Mouse (Mus musculus) liver, embryonic 11.5 days (tissue): ENCODE measurements around the gene Gpr21. TPM values are rescaled to one million over a fixed set of nuclear protein-coding genes. Genes with fewer than 3 reads are reported as not detected.
"Not testable (repeated sequence)": the region's sequence is repeated elsewhere in the genome, so short reads cannot be mapped to it uniquely, and the experiment has no call there.

Experiments used
- ATAC-seq: fragments of 200-750 bp; cut with Nextera tagmentation; replicated peaks from 2 replicates; pipeline ENCODE4 v1.8.0; 2017; ENCODE audit warnings: moderate number of reproducible peaks, mild to moderate bottlenecking, moderate TSS enrichment, moderate library complexity; ENCODE audit not compliant: low FRiP score
- DNase-seq: peaks from one replicate; pipeline ENCODE4 v3.0.0-alpha.2; 2017; ENCODE audit warnings: low spot score
- H3K27ac ChIP-seq: fragments of 300-500 bp; sonication (generic); 2 replicates; pipeline ENCODE4 v1.5.1; 2014; ENCODE audit warnings: mild to moderate bottlenecking, low read depth, low read length, control low read depth
- H3K27me3 ChIP-seq: fragments of 300-500 bp; sonication (generic); replicated peaks from 2 replicates; pipeline ENCODE4 v1.6.1; 2014; ENCODE audit warnings: low read length, mixed read lengths; ENCODE audit not compliant: control insufficient read depth, insufficient read depth
- H3K36me3 ChIP-seq: fragments of 300-500 bp; sonication (generic); 2 replicates; pipeline ENCODE4 v1.6.1; 2014; ENCODE audit warnings: mild to moderate bottlenecking, low read length, moderate library complexity, mixed read lengths; ENCODE audit not compliant: control insufficient read depth, insufficient read depth
- H3K4me1 ChIP-seq: fragments of 300-500 bp; sonication (generic); replicated peaks from 2 replicates; pipeline ENCODE4 v1.6.1; 2014; ENCODE audit warnings: low read length, mixed read lengths; ENCODE audit not compliant: control insufficient read depth, insufficient read depth
- H3K4me2 ChIP-seq: fragments of 300-500 bp; sonication (generic); 2 replicates; pipeline ENCODE4 v1.6.1; 2014; ENCODE audit warnings: mild to moderate bottlenecking, control low read depth, moderate library complexity
- H3K4me3 ChIP-seq: fragments of 300-500 bp; sonication (generic); 2 replicates; pipeline ENCODE4 v1.5.1; 2014; ENCODE audit warnings: low read depth, low read length, control low read depth
- H3K9ac ChIP-seq: fragments of 300-500 bp; sonication (generic); 2 replicates; pipeline ENCODE4 v1.6.1; 2014; ENCODE audit warnings: low read depth, low read length, control low read depth
- H3K9me3 ChIP-seq: fragments of 300-500 bp; sonication (generic); 2 replicates; pipeline ENCODE4 v1.6.1; 2016; ENCODE audit warnings: low read length, inconsistent platforms, mixed read lengths; ENCODE audit not compliant: control insufficient read depth
- WGBS: fragments of 180-500 bp; shearing (Covaris S2); extraction: QIAGEN DNeasy Blood & Tissue Kit; methylation state at CpG from one replicate; pipeline ENCODE4 v1.1.7; 2014; 5-methylcytosine and 5-hydroxymethylcytosine counted together
- polyA plus RNA-seq: library from polyadenylated mRNA; unstranded; fragments of >200 nt; fragmentation: Nextera tagmentation; extraction: Ambion mirVana; gene quantifications from 2 replicates; pipeline ENCODE4 v1.2.1, GENCODE M21; 2014

Gpr21 gene
- polyA plus RNA-seq, result 0.25 and 0.51 TPM in 2 replicates

DNA sequence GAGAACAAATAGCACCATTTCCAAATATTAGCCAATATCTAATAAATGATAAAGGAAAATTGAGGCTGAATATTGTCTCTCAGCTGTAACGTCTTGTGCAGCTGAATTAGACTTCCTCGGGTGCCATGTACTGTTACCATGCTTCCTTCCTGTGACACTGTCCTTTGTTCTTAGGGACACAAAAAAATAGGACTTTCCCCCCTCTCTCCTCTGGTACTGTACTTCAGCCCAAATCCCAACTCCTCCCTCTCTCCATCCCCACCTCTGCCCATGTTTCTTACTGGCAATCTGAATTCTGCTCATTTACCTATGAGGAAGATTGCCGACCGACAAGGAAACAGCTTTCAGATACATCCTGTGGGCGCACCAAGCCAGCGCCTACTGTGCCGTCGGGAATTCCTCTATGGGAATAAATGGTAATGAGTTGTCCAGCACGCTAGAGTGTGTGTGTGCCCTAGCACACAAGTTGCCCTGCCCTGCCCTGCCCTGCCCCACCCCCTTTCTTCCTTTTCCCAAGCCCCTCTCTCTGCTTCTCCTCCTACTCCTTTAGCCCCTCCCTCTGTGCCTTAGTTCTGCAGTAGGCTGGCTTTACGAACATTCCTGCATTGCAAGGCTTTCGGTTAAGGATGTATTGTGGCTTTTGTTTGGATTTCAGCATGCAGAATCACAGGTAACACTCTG, at the start of gene Gpr21:
Gpr21 (plus strand) TSS at position 303 of the 681 bp plus-strand sequence.
- H3K4me3 ChIP-seq, result no peak within 1 kb of the TSS
- DNase-seq (no peak), ATAC-seq (no peak)
- no peak within 1 kb of the TSS for H3K27ac ChIP-seq
- no peaks in the 10 kb centered on the region for H3K27me3 ChIP-seq
- 38% methylated on average over 11 of the region's 11 CpGs for WGBS
- no peaks in the 10 kb centered on the region for H3K9me3 ChIP-seq
- H3K4me1 ChIP-seq, result no peaks in the 10 kb centered on the region
- H3K36me3 ChIP-seq, result peaks cover 6% of the 10 kb centered on the region
- peak within 1 kb of the TSS; percentile 9; the same call in 1 of the 2 replicates for H3K4me2 ChIP-seq
- H3K9ac ChIP-seq, result no peak within 1 kb of the TSS

DNA sequence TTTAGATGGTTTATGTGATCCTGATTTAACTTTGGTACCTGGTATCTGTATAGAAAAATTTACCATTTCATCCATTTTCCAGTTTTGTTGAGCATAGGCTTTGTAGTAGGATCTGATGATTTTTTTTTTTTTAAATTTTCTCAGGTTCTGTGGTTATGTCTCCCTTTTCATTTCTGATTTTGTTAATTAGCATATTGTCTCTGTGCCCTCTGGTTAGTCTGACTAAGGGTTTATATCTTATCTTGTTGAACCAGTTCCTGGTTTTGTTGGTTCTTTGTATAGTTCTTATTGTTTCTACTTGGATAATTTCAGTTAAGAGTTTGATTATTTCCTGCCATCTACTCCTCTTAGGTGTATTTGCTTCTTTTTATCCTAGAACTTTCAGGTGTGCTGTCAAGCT, 36.6 kb upstream of the Gpr21 start:
- no peaks in the 10 kb centered on the region for H3K27me3 ChIP-seq
- DNase-seq, result no peak
- H3K4me3 ChIP-seq, result no peak overlapping the region
- no peak overlapping the region for H3K4me2 ChIP-seq
- H3K9ac ChIP-seq, result no peak overlapping the region
- H3K9me3 ChIP-seq, result no peaks in the 10 kb centered on the region
- peaks cover 20% of the 10 kb centered on the region for H3K36me3 ChIP-seq
- no peaks in the 10 kb centered on the region for H3K4me1 ChIP-seq
- no peak overlapping the region for H3K27ac ChIP-seq
- ATAC-seq, result no peak

- 82% methylated on average over 2 of the region's 2 CpGs for WGBS
- H3K4me2 ChIP-seq, result peak overlapping the region; percentile 27; the same call in 1 of the 2 replicates
- DNase-seq (no peak), ATAC-seq (no peak; the same call in 1 of the 2 replicates)
- no peak overlapping the region for H3K27ac ChIP-seq
- H3K9ac ChIP-seq, result no peak overlapping the region
- peaks cover 20% of the 10 kb centered on the region for H3K36me3 ChIP-seq
- H3K4me3 ChIP-seq, result no peak overlapping the region
- H3K4me1 ChIP-seq, result no peaks in the 10 kb centered on the region
- H3K27me3 ChIP-seq, result no peaks in the 10 kb centered on the region
- no peaks in the 10 kb centered on the region for H3K9me3 ChIP-seq
Measured at GRCm38 (mm10) chr2:37480039-37480438, 36.1 kb upstream of the Gpr21 start.

- Histone ChIP-seq H3K27ac (no peak overlapping the region), H3K27me3 (no peaks in the 10 kb centered on the region), H3K4me1 (no peaks in the 10 kb centered on the region), H3K36me3 (peaks cover 5% of the 10 kb centered on the region; the same call in 1 of the 2 replicates), H3K4me3 (no peak overlapping the region), H3K9ac (no peak overlapping the region), H3K4me2 (no peak overlapping the region), H3K9me3 (no peaks in the 10 kb centered on the region)
- ATAC-seq, result no peak
- no peak for DNase-seq
- WGBS, result 69% methylated on average over 2 of the region's 2 CpGs
Measured at GRCm38 (mm10) chr2:37484165-37484564, 32.0 kb upstream of the Gpr21 start.

- H3K27me3 ChIP-seq, result no peaks in the 10 kb centered on the region
- DNase-seq (no peak), ATAC-seq (no peak)
- H3K36me3 ChIP-seq, result peaks cover 7% of the 10 kb centered on the region; the same call in 1 of the 2 replicates
- no peak overlapping the region for H3K9ac ChIP-seq
- no peak overlapping the region for H3K4me2 ChIP-seq
- H3K4me1 ChIP-seq, result no peaks in the 10 kb centered on the region
- no peaks in the 10 kb centered on the region for H3K9me3 ChIP-seq
- 83% methylated on average over 1 of the region's 1 CpGs for WGBS
- no peak overlapping the region for H3K4me3 ChIP-seq
- no peak overlapping the region for H3K27ac ChIP-seq
Measured at GRCm38 (mm10) chr2:37485370-37485769, 30.8 kb upstream of the Gpr21 start.

- Histone ChIP-seq H3K27me3 (no peaks in the 10 kb centered on the region), H3K9ac (no peak overlapping the region), H3K4me1 (no peaks in the 10 kb centered on the region), H3K4me3 (no peak overlapping the region), H3K4me2 (no peak overlapping the region), H3K9me3 (no peaks in the 10 kb centered on the region), H3K27ac (no peak overlapping the region), H3K36me3 (peaks cover 11% of the 10 kb centered on the region; the same call in 1 of the 2 replicates)
- DNase-seq (no peak), ATAC-seq (peak; percentile 68; the same call in 1 of the 2 replicates)
Measured at GRCm38 (mm10) chr2:37486408-37486807, 29.7 kb upstream of the Gpr21 start.

DNA sequence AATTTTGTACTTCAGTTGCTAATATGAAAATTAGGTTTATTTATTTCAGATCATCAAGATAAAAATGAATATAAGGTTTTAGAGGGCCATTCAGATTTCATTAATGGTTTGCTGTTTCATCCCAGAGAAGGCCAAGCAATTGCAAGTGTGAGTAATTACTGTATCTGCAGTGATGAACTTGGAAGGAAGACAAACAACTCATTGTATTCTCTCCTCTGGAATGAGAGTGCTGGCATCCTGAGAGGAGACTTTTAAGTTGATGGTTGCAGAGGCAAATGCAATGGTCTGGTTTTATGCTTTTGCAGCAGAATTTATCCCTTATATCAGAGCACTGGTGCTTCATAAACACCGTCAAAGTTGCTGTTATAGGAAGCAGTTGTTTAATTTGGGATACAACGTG, 27.2 kb upstream of the Gpr21 start:
- 92% methylated on average over 2 of the region's 2 CpGs for WGBS
- Histone ChIP-seq H3K4me2 (no peak overlapping the region), H3K4me1 (no peaks in the 10 kb centered on the region), H3K4me3 (no peak overlapping the region), H3K9ac (no peak overlapping the region), H3K9me3 (no peaks in the 10 kb centered on the region), H3K36me3 (peaks cover 14% of the 10 kb centered on the region; the same call in 1 of the 2 replicates), H3K27me3 (no peaks in the 10 kb centered on the region), H3K27ac (no peak overlapping the region)
- no peak for DNase-seq
- ATAC-seq, result no peak

GRCm38 (mm10) chr2:37497321-37497720, 18.8 kb upstream of the Gpr21 start:
- no peaks in the 10 kb centered on the region for H3K9me3 ChIP-seq
- WGBS, result 87% methylated on average over 4 of the region's 4 CpGs
- H3K9ac ChIP-seq, result no peak overlapping the region
- H3K4me3 ChIP-seq, result no peak overlapping the region
- no peaks in the 10 kb centered on the region for H3K4me1 ChIP-seq
- no peaks in the 10 kb centered on the region for H3K27me3 ChIP-seq
- no peak overlapping the region for H3K27ac ChIP-seq
- DNase-seq (no peak), ATAC-seq (no peak)
- H3K36me3 ChIP-seq, result no peaks in the 10 kb centered on the region
- H3K4me2 ChIP-seq, result no peak overlapping the region

- not testable (repeated sequence) for H3K4me2 ChIP-seq, H3K9me3 ChIP-seq, DNase-seq, H3K27me3 ChIP-seq, H3K4me3 ChIP-seq, H3K4me1 ChIP-seq, ATAC-seq, H3K36me3 ChIP-seq, H3K9ac ChIP-seq, H3K27ac ChIP-seq
- 91% methylated on average over 2 of the region's 2 CpGs for WGBS
Measured at GRCm38 (mm10) chr2:37505856-37506255, 10.3 kb upstream of the Gpr21 start.
